Mouse (Mus musculus): ENCODE data around the gene Rnf31. TPM values are rescaled to one million over a fixed set of nuclear protein-coding genes. Genes with fewer than 3 reads are reported as not detected.

Gene Rnf31
- total and polyA plus RNA-seq, 3 experiments = 12.9 to 24.5 TPM; not detected in 1

DNA sequence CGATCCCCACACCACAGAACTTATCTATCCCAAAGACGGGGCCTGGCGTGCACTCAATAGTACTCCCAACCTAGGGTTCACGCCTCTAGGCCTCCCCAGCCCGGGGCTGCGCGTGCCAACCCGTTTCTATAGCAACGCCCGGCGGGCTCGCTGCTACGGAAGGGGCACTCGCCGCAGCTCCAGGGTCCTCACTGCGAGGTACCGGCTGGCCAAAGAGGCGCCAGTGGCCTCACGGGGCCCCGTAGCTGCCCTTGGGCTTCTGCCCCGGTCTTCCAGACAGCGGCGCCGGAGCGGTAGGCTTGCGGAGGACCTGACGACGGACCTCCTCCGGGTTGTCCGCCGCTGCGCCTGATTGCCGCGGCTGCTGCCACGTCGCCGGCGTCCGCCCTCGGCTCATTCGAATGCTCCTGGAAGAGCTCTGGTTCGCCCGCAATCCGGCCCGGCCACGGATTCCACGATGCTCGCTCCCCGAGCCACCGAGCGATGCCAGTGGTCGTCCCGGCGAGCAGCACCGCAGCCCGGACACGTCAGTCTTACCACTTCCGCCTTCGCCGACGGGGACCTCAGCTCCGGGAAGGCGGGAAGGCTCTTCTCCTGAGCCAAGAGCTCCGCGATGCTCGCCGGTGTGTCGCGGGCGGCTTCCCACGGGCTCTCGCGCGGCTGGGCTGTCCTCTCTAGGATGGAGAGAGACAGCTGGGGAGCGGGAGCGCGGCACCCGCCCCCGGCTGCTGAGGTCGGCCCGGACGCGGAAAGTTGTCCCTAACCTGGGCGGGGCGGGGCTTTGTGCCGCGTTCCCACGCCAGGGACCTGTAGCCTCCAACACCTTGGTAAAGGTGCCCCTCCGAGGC is 51.8 kb downstream of the Rnf31 start, which contains the start of gene Tm9sf1:
Tm9sf1 (minus strand) TSS at position 747 of the 848 bp plus-strand sequence.
- H3K4me3 ChIP-seq (ENCODE audit: control insufficient read depth in 1 of 2, insufficient read depth in 1 of 2, low read depth in 2 of 2, low read length in 2 of 2) = peak within 1 kb of the TSS; percentile 76 to 83
- peak; percentile 93 for DNase-seq (ENCODE audit: low read depth, low spot score)
- H3K79me2 ChIP-seq (ENCODE audit: control insufficient read depth, insufficient read depth, low read length, poor library complexity) = peaks cover 42% of the 10 kb centered on the region
- H3K9ac ChIP-seq (ENCODE audit: control insufficient read depth, low read depth, low read length, poor library complexity, severe bottlenecking) = peak within 1 kb of the TSS; percentile 87
- peaks cover 3 to 15% of the 10 kb centered on the region in 2 experiments; a peak in 3 of 4 replicates for H3K36me3 ChIP-seq (ENCODE audit: control insufficient read depth in 1 of 2, insufficient read depth in 2 of 2, low read length in 2 of 2)
- H3K27me3 ChIP-seq (ENCODE audit: control insufficient read depth in 1 of 2, insufficient read depth in 2 of 2, low read length in 2 of 2) = no peaks in the 10 kb centered on the region
- H3K4me1 ChIP-seq (ENCODE audit: control insufficient read depth in 1 of 2, insufficient read depth in 2 of 2, low read length in 2 of 2) = peaks cover 0 to 14% of the 10 kb centered on the region in 2 experiments; a peak in 2 of 4 replicates
- H3K9me3 ChIP-seq (replicated peaks; ENCODE audit: insufficient read depth, low read length) = no peaks in the 10 kb centered on the region
- H3K27ac ChIP-seq (ENCODE audit: control insufficient read depth, low read depth, low read length) = peak within 1 kb of the TSS; percentile 86
- TF ChIP-seq GABPA (IDR thresholded peaks at IDR 0.05; ENCODE audit: low read depth, low read length) = no peak
- TF ChIP-seq POLR2A (IDR thresholded peaks at IDR 0.05; ENCODE audit: control insufficient read depth in 1 of 2, insufficient read depth in 1 of 2, low read depth in 1 of 2, low read length in 2 of 2, poor library complexity in 1 of 2) = peak; percentile 55 to 71
- no peak for TF ChIP-seq CHD1 (IDR thresholded peaks at IDR 0.05; ENCODE audit: low read depth, low read length)
- TF ChIP-seq NELFE (IDR thresholded peaks at IDR 0.05; ENCODE audit: low read depth, low read length) = peak; percentile 62
- no peak for TF ChIP-seq ZMIZ1 (IDR thresholded peaks at IDR 0.05; ENCODE audit: low read depth, low read length)
- no peak for TF ChIP-seq MEF2A (IDR thresholded peaks at IDR 0.05; ENCODE audit: extremely low read depth, insufficient replicate concordance, low read depth, low read length, poor library complexity, severe bottlenecking)
- TF ChIP-seq TCF12 (IDR thresholded peaks at IDR 0.05; ENCODE audit: low read depth, low read length) = 0 out of 2 replicates have a peak, but pooled peaks have one; percentile 9
- TF ChIP-seq USF2 (IDR thresholded peaks at IDR 0.05; ENCODE audit: borderline replicate concordance in 1 of 2, insufficient read depth in 1 of 2, low read depth in 1 of 2, low read length in 2 of 2) = no peak
- TF ChIP-seq E2F4 (IDR thresholded peaks at IDR 0.05; ENCODE audit: borderline replicate concordance, low read depth, low read length) = no peak; the same call in 1 of the 2 replicates
- no peak for TF ChIP-seq CHD2 (IDR thresholded peaks at IDR 0.05; ENCODE audit: low read length)
- peak; percentile 30 for TF ChIP-seq SIN3A (IDR thresholded peaks at IDR 0.05; ENCODE audit: low read length)
- TF ChIP-seq MYC (IDR thresholded peaks at IDR 0.05; ENCODE audit: low read depth, low read length) = 0 out of 2 replicates have a peak, but pooled peaks have one; percentile 29
- no peak for TF ChIP-seq BHLHE40 (IDR thresholded peaks at IDR 0.05; ENCODE audit: borderline replicate concordance, low read depth, low read length)
- TF ChIP-seq JUND (IDR thresholded peaks at IDR 0.05; ENCODE audit: low read depth, low read length) = no peak
- no peak for TF ChIP-seq EP300 (IDR thresholded peaks at IDR 0.05; ENCODE audit: low read depth in 1 of 2, low read length in 2 of 2)
- TF ChIP-seq UBTF (IDR thresholded peaks at IDR 0.05; ENCODE audit: borderline replicate concordance, insufficient read depth, low read depth, low read length) = peak; percentile 75; the same call in 1 of the 2 replicates
- no peak for TF ChIP-seq MAZ (IDR thresholded peaks at IDR 0.05; ENCODE audit: low read depth, low read length)
- TF ChIP-seq RCOR1 (IDR thresholded peaks at IDR 0.05; ENCODE audit: low read depth, low read length) = no peak
- TF ChIP-seq POLR2AphosphoS2 (IDR thresholded peaks at IDR 0.05; ENCODE audit: low read length) = peak; percentile 65; the same call in 1 of the 2 replicates
- TF ChIP-seq HCFC1 (IDR thresholded peaks at IDR 0.05; ENCODE audit: low read depth, low read length) = peak; percentile 89
- no peak for TF ChIP-seq CTCF (IDR thresholded peaks at IDR 0.05 in 2 of 3, conservative IDR thresholded peaks at IDR 0.05 in 1 of 3; ENCODE audit: control insufficient read depth in 1 of 3, insufficient read depth in 1 of 3, low read depth in 2 of 3, low read length in 3 of 3, poor library complexity in 1 of 3, severe bottlenecking in 1 of 3)
- TF ChIP-seq GATA1 (IDR thresholded peaks at IDR 0.05; ENCODE audit: low read depth, low read length) = no peak
- no peak for TF ChIP-seq RAD21 (IDR thresholded peaks at IDR 0.05; ENCODE audit: low read depth, low read length)
- TF ChIP-seq ZNF384 (IDR thresholded peaks at IDR 0.05; ENCODE audit: low read depth, low read length) = no peak
- no peak for TF ChIP-seq NRF1 (IDR thresholded peaks at IDR 0.05; ENCODE audit: insufficient read depth, low read depth, low read length, poor library complexity, severe bottlenecking)
- TF ChIP-seq TBP (IDR thresholded peaks at IDR 0.05; ENCODE audit: low read depth, low read length) = no peak; the same call in 1 of the 2 replicates
- peak; percentile 69; the same call in 1 of the 2 replicates for TF ChIP-seq KAT2A (conservative IDR thresholded peaks at IDR 0.05; ENCODE audit: low read depth, low read length)
- TF ChIP-seq MXI1 (IDR thresholded peaks at IDR 0.05; ENCODE audit: low read depth, low read length) = peak; percentile 84
- TF ChIP-seq MYB (IDR thresholded peaks at IDR 0.05; ENCODE audit: low read depth, low read length) = no peak
- TF ChIP-seq MAX (IDR thresholded peaks at IDR 0.05; ENCODE audit: low read length) = peak; percentile 99
- TF ChIP-seq ETS1 (IDR thresholded peaks at IDR 0.05; ENCODE audit: low read depth, low read length) = 0 out of 2 replicates have a peak, but pooled peaks have one; percentile 4
- TF ChIP-seq SMC3 (IDR thresholded peaks at IDR 0.05; ENCODE audit: low read depth, low read length) = no peak
- no peak for TF ChIP-seq ZC3H11A (IDR thresholded peaks at IDR 0.05; ENCODE audit: low read depth, low read length)
- TF ChIP-seq TAL1 (IDR thresholded peaks at IDR 0.05; ENCODE audit: low read length) = no peak
- peak; percentile 86 for TF ChIP-seq ELF1 (IDR thresholded peaks at IDR 0.05; ENCODE audit: low read depth, low read length)
